Mouse (Mus musculus): ENCODE measurements around the gene Slc10a4. TPM values are rescaled to one million over a fixed set of nuclear protein-coding genes. Genes with fewer than 3 reads are reported as not detected.
"Not testable (repeated sequence)": the region's sequence is repeated elsewhere in the genome, so short reads cannot be mapped to it uniquely, and the experiment has no call there.

Gene Slc10a4
- total RNA-seq, 2 experiments from 2014 or later: 0.13 TPM; not detected in 1

- intact Hi-C loops (cut with DNase I); DNase-seq: not testable (repeated sequence)
These were observed 6.4 kb downstream of the Slc10a4 start for GRCm38 (mm10) chr5:73012884-73013610.

DNA sequence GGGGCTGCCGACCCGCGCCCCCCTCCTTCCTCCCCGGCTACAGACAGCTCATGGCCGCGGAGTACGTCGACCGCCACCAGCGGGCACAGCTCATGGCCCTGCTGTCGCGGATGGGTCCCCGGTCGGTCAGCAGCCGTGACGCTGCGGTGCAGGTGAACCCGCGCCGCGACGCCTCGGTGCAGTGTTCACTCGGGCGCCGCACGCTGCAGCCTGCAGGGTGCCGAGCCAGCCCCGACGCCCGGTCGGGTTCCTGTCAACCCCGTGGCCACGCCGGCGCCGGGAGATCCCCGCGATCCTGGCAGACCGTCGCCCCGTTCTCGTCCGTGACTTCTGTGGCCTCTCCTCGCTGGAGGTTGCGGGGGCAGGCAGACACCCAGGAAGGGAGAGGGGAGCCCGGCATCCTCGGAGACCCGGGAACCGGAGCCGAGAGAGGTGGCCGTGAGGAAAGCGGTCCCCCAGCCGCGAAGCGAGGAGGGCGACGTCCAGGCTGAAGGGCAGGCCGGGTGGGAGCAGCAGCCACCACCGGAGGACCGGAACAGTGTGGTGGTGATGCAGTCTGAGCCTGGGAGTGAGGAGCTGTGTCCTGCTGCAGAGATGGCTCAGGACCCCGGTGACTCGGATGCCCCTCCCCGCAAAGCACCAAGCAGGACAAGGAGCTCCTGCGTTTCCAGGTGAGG lies 7.1 kb downstream of the Slc10a4 start:
- DNase-seq: not testable (repeated sequence)

GRCm38 (mm10) chr5:73014745-73015144 lies 8.1 kb downstream of the Slc10a4 start:
- DNase-seq: no peak
- intact Hi-C loops (cut with DNase I): loop anchor here (5.0 kb wide), 1 partner anchor 437 kb away; no protein-coding TSS in a partner anchor

More for the DNA sequence above, 7.1 kb downstream of the Slc10a4 start:
- intact Hi-C loops (cut with DNase I): not testable (repeated sequence)

DNA sequence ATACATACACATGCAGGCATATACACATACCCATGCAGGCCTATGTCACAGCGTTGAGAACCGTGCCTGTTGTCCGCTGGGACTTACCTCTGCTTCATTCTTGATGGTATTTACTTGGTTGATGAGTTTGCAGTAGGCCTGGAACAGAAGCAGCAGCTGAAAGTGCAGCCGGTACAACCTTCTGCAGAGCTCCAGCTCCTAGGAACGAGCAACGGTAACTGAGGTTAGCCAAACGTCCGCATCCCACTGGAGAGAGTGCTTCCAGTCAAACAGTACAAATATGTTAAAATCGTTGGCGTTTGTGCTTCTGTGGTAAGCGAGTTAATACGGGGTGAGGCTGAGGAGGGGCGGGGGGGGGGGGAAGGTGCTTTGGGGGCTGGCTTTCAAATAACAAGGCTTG lies 17.1 kb downstream of the Slc10a4 start:
- intact Hi-C loops (cut with DNase I): no loop called here
- DNase-seq: no peak

- intact Hi-C loops (cut with DNase I): no loop called here
- no peak for DNase-seq
These were observed 22.0 kb downstream of the Slc10a4 start for GRCm38 (mm10) chr5:73028646-73029045.

GRCm38 (mm10) chr5:73032481-73032880 lies 25.8 kb downstream of the Slc10a4 start:
- DNase-seq: no peak
- intact Hi-C loops (cut with DNase I): no loop called here

- no peak for DNase-seq
- intact Hi-C loops (cut with DNase I): no loop called here
These were observed 37.4 kb downstream of the Slc10a4 start for GRCm38 (mm10) chr5:73044055-73044454.

GRCm38 (mm10) chr5:73047651-73048245 lies 41.1 kb downstream of the Slc10a4 start:
- DNase-seq: no peak
- intact Hi-C loops (cut with DNase I): no loop called here

DNA sequence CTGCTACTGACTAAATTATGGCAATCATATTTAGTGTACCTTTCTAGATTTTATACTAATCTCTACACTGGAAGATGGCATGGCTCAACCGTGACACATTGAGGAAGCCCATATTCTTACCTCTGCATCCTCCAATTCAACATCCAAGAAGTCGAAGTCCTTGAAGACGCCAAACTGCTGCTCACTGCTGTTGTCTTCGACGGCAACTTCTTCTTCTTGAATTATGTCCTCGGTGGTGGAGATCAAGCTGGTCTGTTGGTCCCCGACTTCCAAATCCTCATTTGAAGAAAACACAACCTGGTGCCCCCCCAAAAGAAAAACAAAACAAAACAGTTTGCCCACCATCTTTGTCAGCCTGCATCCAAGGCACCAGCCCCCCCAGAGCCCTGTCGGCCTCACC lies 47.2 kb downstream of the Slc10a4 start:
- intact Hi-C loops (cut with DNase I): no loop called here
- DNase-seq: no peak

- intact Hi-C loops (cut with DNase I): no loop called here
- DNase-seq: no peak
These were observed 49.8 kb downstream of the Slc10a4 start for GRCm38 (mm10) chr5:73056457-73056856.

GRCm38 (mm10) chr5:73056937-73057336 lies 50.3 kb downstream of the Slc10a4 start:
- intact Hi-C loops (cut with DNase I): no loop called here
- DNase-seq: no peak

DNA sequence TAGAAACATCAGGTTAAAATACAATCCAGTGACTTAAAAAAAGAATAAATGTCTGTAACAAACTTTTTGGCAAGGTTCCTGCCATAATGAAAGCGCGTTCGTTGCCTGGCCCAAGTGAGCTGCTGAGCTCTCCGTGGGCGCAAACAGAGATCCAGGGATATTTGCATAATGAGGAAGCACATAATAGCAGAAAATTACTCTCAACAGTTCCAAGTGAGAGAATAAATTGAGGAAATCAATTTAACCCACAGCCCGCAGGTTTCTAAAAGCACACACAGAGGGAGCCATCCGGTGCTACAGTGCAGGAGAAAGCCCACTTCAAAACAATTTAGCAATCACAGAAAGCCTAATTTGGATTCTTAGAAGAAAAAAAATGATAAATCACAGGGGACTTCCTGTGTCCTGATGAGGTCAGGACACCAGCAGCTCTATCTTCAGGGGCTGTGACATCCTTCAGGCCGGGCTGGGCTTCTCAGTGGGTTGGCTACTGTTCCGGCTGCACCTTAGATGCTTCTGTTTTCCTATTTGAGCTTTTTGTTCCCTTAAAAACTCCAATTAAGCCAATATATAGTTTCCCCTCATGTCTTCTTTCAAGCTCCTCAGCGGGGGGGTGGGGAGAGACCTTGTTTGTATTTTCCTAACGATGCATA lies 54.9 kb downstream of the Slc10a4 start:
- intact Hi-C loops (cut with DNase I): no loop called here
- DNase-seq: no peak

Other genes starting within 250 kb of the Slc10a4 start
- 1 to 10 TPM; 1.3 to 1.9 TPM for gene Tec, start 138.4 kb upstream of the Slc10a4 start, total RNA-seq (2021)
- 100 to 1,000 TPM in 1 of 2 experiments, 10 to 100 TPM in 1; 92.9 to 101 TPM for gene Slain2, start 92.6 kb upstream of the Slc10a4 start, total RNA-seq (2021)
- not detected for gene Gm10135, start 32.2 kb upstream of the Slc10a4 start, total RNA-seq (2021)
- 10 to 100 TPM; 12.4 to 19.4 TPM for gene Fryl, start 249.7 kb downstream of the Slc10a4 start, total RNA-seq (2021)